In genomic region chr11:61563939-61564338, GRCm38 (mm10) we compare ENCODE assay signal across 10 mouse cellular contexts. TPM values are rescaled to one million over a fixed set of nuclear protein-coding genes. Genes with fewer than 3 reads are reported as not detected.
DNase-seq lines count a peak whose midpoint lies in the region; ATAC-seq lines count a peak whose summit lies in the region.
"Had no signal": no experiment of that assay in that cellular context is flagged by ENCODE, and none has a peak within 500 bp of the region (broad histone marks: within the 10 kb centered on the region; RNA-seq: fewer than 3 reads in every experiment).

No protein-coding gene starts in this region.

- no peak overlapping the region for H3K4me3 ChIP-seq in kidney, embryonic 15.5 days (replicated peaks)
- H3K4me3 ChIP-seq: liver, embryonic 15.5 days had no signal

- WGBS in kidney, embryonic 15.5 days = 76% methylated on average over 4 of the region's 4 CpGs

- H3K27ac ChIP-seq in kidney, embryonic 15.5 days = no peak overlapping the region
- H3K27ac ChIP-seq: liver, embryonic 15.5 days had no signal

- H3K4me2 ChIP-seq in kidney, embryonic 15.5 days = no peak overlapping the region
- H3K4me2 ChIP-seq: liver, embryonic 15.5 days had no signal

- H3K27me3 ChIP-seq in kidney, embryonic 15.5 days = no peaks in the 10 kb centered on the region

- no peak for ATAC-seq in kidney, embryonic 15.5 days (replicated peaks; ENCODE audit: low FRiP score)
- ATAC-seq: hindbrain, embryonic 16.5 days had no signal

- peaks cover 29% of the 10 kb centered on the region for H3K4me1 ChIP-seq in kidney, embryonic 15.5 days

- intact Hi-C loops in heart, postnatal 25 days (cut with DNase I) = loop anchor here (2.0 kb wide), 1 partner anchor 29 kb away; no protein-coding TSS in a partner anchor
- intact Hi-C loops in gastrocnemius, postnatal 36 days (cut with DNase I) = no loop called here

- H3K9ac ChIP-seq in kidney, embryonic 15.5 days = no peak overlapping the region
- H3K9ac ChIP-seq: liver, embryonic 15.5 days had no signal

- peak; percentile 91 for DNase-seq in heart, adult 11 months
- DNase-seq in heart, postnatal 25 days (ENCODE audit: low spot score) = no peak
- DNase-seq in thymus, postnatal 0 days (ENCODE audit: low spot score) = peak; percentile 11
- no peak for DNase-seq in thymus, postnatal 10 days (ENCODE audit: low spot score in 2 of 2)
- peak; percentile 67 for DNase-seq in fibroblast of lung, adult 2 months (ENCODE audit: low read depth)
- DNase-seq in embryo, embryonic 10.5 days (ENCODE audit: low spot score) = no peak
- no peak for DNase-seq in gastrocnemius, postnatal 36 days

- H3K36me3 ChIP-seq in kidney, embryonic 15.5 days = no peaks in the 10 kb centered on the region
- H3K36me3 ChIP-seq: liver, embryonic 15.5 days had no signal

- no peaks in the 10 kb centered on the region for H3K9me3 ChIP-seq in kidney, embryonic 15.5 days (replicated peaks)
- H3K9me3 ChIP-seq: liver, embryonic 15.5 days had no signal

RNA-seq across cellular contexts. Expression of gene Epn2, which starts 15.5 kb away (rescaled TPM):
- 10 to 100 TPM; 23.7 to 27.0 TPM for total RNA-seq in heart, postnatal 25 days (2021)
- polyA plus RNA-seq in thymus, postnatal 0 days (2015; fragmentation: Nextera tagmentation; extraction: Ambion mirVana) = 4.6 and 5.1 TPM in 2 replicates
- polyA plus RNA-seq in kidney, embryonic 15.5 days (2015; fragmentation: Nextera tagmentation; extraction: Ambion mirVana) = 22.1 and 25.5 TPM in 2 replicates
- total RNA-seq in gastrocnemius, postnatal 36 days (2021) = 10 to 100 TPM; 13.9 to 20.4 TPM

RNA-seq across cellular contexts. Expression of gene B9d1, which starts 59.0 kb away (rescaled TPM):
- 10 to 100 TPM in 1 of 2 experiments, 1 to 10 TPM in 1; 8.4 to 10.4 TPM for total RNA-seq in heart, postnatal 25 days (2021)
- 6.7 and 8.9 TPM in 2 replicates for polyA plus RNA-seq in thymus, postnatal 0 days (2015; fragmentation: Nextera tagmentation; extraction: Ambion mirVana)
- polyA plus RNA-seq in kidney, embryonic 15.5 days (2015; fragmentation: Nextera tagmentation; extraction: Ambion mirVana) = 42.6 and 45.2 TPM in 2 replicates
- 1 to 10 TPM; 3.9 to 5.2 TPM for total RNA-seq in gastrocnemius, postnatal 36 days (2021)

Comparison
In these comparisons a context has a peak if more than half of its experiments do, and no peak if none do; other contexts are left out.
1. DNase-seq: peak in heart, adult 11 months (single experiment), thymus, postnatal 0 days (single experiment) and fibroblast of lung, adult 2 months (single experiment); none in heart, postnatal 25 days (single experiment), thymus, postnatal 10 days (0 of 2), embryo, embryonic 10.5 days (single experiment) and gastrocnemius, postnatal 36 days (0 of 2).